Mouse (Mus musculus): ENCODE measurements around the gene Cnfn.
"Not testable (repeated sequence)": the region's sequence is repeated elsewhere in the genome, so short reads cannot be mapped to it uniquely, and the experiment has no call there.

Cnfn gene

GRCm38 (mm10) chr7:25369058-25369749 lies at the start of gene Cnfn:
Gene Cnfn (minus strand): TSS chr7:25369724.
- DNase-seq (ENCODE audit: low spot score): no peak

GRCm38 (mm10) chr7:25417597-25417996 lies 48.1 kb upstream of the Cnfn start:
- peak; percentile 55 for DNase-seq (ENCODE audit: low spot score)

- no peak for DNase-seq (ENCODE audit: low spot score)
Observed at GRCm38 (mm10) chr7:25412833-25413441, 43.4 kb upstream of the Cnfn start, which contains the start of gene Cxcl17. Gene Cxcl17 (minus strand): TSS chr7:25412886.

- no peak for DNase-seq (ENCODE audit: low spot score)
Observed at GRCm38 (mm10) chr7:25411861-25412260, 42.3 kb upstream of the Cnfn start.

GRCm38 (mm10) chr7:25410969-25411615 lies 41.6 kb upstream of the Cnfn start:
- no peak for DNase-seq (ENCODE audit: low spot score)

- peak; percentile 59 for DNase-seq (ENCODE audit: low spot score)
Observed at GRCm38 (mm10) chr7:25409114-25409760, 39.7 kb upstream of the Cnfn start.

GRCm38 (mm10) chr7:25406468-25406867 lies 36.9 kb upstream of the Cnfn start:
- no peak for DNase-seq (ENCODE audit: low spot score)

- DNase-seq (ENCODE audit: low spot score): peak; percentile 74
Observed at GRCm38 (mm10) chr7:25402671-25403101, 33.2 kb upstream of the Cnfn start.

DNA sequence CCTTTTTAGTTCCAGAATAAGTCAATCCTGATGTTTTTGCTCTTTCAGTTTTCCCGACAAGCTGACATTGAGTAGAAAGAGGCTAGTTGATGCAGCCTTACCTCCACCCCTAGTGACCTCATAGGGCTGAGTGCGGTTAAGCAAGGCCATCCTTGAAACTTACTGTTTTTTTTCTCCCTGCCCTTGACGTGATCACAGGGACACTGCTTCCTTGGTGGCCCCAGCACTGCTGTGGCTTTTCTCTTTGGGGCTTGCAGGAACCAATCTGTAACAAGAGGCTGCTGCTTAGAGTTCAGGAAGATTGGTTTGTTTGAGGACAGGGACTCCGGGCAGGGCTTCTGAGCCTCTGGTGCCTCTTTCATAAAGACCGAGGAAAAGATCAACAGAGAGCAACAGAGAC lies 32.5 kb upstream of the Cnfn start:
- DNase-seq (ENCODE audit: low spot score): no peak

DNA sequence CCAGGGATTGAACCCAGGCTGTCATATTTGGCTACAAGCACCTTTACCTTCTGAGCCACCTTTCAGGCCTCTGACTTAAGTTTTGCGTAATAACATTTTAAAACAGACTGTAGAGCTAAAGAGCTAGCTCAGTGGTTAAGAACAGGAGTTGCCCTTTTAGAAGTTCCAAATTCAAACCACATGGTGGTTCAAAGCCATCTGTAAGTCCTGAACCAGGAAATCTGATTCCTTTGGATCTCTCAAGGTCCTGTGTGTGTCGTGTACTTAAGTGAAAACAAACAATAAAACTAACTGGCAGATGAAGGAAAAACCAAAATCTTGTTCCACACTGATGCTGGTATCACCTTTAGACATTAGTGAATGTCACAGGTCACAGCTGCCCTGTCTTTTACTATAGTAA lies 32.0 kb upstream of the Cnfn start:
- peak; percentile 67 for DNase-seq (ENCODE audit: low spot score)

GRCm38 (mm10) chr7:25399028-25399427 lies 29.5 kb upstream of the Cnfn start:
- DNase-seq (ENCODE audit: low spot score): not testable (repeated sequence)

DNA sequence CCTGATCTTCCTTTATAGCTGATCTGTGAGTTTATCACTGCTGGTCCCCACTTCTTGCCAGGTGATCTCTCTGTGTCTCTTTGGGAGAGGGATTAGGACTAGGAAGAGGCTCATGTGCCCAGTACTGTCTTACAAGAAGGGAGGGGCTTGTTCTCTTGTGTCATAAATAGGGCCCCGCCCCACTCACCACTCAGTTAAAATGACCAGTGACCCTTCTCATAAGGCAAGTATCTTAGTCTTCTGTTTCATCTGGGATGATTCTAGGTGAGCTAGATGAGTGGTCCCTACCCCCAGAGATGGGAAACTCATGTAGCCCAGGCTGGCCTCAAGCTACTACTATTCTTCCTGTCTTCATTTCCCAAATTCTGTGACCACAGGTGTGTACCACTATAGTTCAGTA lies 29.1 kb upstream of the Cnfn start, which contains the start of gene Lipe:
Gene Lipe (minus strand): TSS at position 101 of the 400 bp plus-strand sequence.
- DNase-seq (ENCODE audit: low spot score): no peak

DNA sequence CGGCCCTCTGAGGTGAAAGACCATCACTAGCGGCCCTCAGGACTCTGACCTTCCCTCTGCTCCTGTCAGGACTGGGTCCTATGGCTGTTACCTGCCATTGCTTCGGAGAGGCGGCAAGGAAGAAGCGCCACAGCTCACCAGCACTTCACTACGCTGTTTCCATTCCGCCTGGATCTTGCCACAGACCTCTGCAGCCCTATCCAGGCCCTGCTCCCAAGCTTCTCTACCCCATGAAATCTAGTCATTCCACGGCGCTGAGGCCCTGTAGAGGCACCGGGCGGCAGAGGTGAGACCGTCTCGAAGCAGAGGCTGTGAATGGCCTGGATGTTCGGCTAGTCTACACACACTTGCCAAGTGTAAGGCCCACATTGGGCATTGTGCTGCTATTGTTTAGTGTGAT lies 27.1 kb upstream of the Cnfn start:
- DNase-seq (ENCODE audit: low spot score): no peak

- DNase-seq (ENCODE audit: low spot score): peak; percentile 95
Observed at GRCm38 (mm10) chr7:25395558-25396521, 26.3 kb upstream of the Cnfn start.

DNA sequence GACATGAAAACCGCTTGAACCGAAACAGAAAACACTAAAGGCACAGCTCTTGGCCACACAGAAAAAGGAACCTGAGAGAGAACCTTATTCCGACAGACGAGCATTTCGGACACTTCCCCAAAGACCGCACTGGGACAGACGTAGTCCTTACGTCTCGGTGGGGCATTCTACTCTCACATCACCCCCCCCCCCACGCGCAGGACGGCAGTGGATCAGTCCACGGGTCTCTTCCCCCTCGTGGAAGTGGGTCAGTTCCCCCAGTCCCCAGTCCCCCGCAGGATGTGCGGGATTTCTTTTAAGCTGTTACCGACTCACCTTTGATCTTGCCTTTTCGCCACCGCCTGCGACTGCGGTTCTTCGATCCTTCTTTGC lies 25.6 kb upstream of the Cnfn start:
- no peak for DNase-seq (ENCODE audit: low spot score)

GRCm38 (mm10) chr7:25394754-25395153 lies 25.2 kb upstream of the Cnfn start:
- no peak for DNase-seq (ENCODE audit: low spot score)

DNA sequence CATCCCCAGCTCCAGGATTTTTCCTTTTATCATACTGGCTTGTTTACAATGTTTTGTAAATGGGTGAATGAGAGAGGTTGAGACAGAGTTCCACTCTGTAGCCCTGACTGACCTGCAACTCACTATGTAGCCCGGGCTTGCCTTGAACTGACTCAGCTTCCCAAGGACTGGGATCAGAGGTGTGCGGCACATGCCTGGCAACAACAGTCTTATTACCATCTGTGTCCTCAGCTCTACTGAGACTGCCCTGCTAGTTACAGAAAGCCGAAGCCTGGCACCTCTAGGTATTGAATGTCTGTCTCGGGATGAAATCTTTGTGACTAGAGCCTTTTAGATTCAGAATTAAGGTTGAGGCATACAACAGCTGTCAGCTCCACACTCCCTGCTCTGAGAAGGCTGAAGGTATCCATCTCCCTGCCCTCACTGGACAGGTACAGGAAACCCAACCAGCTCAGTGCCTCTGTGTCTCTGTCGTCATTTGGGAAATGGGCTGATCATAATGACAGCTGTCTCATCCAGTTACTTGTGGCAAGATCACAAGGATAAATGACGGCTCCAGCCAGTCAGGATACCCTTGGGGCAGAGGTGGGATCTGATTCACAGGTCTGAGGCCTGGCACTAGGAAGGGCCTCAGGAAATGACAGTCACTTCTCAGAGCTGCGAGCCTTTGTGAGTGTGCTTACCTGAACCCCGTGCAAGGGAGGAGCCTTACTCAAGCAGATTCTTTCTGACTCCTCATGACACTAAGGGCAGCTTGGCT lies 24.1 kb upstream of the Cnfn start:
- no peak for DNase-seq (ENCODE audit: low spot score)

- DNase-seq (ENCODE audit: low spot score): no peak
Observed at GRCm38 (mm10) chr7:25392851-25393250, 23.3 kb upstream of the Cnfn start.

- no peak for DNase-seq (ENCODE audit: low spot score)
Observed at GRCm38 (mm10) chr7:25391856-25392453, 22.4 kb upstream of the Cnfn start.

DNA sequence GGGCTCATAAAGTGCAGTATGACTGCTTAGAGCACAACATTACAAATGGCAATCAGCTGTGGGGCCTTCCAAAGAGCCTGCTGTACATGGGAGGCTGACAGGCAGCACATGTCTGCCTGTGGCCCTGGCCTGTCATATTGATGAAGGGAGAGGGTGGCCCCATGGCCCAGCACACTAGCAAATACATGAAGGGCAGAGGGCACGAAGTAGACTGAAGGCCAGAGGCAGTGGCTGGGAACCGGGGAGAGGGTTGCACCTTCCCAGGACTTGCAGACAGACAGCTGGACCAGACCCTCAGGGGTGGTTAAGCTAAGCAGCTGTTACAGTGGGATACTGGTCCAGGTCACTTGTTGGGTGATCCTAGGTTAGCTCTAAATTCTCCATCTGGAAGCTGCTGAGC lies 21.5 kb upstream of the Cnfn start:
- no peak for DNase-seq (ENCODE audit: low spot score)
